In the genomic region with DNA sequence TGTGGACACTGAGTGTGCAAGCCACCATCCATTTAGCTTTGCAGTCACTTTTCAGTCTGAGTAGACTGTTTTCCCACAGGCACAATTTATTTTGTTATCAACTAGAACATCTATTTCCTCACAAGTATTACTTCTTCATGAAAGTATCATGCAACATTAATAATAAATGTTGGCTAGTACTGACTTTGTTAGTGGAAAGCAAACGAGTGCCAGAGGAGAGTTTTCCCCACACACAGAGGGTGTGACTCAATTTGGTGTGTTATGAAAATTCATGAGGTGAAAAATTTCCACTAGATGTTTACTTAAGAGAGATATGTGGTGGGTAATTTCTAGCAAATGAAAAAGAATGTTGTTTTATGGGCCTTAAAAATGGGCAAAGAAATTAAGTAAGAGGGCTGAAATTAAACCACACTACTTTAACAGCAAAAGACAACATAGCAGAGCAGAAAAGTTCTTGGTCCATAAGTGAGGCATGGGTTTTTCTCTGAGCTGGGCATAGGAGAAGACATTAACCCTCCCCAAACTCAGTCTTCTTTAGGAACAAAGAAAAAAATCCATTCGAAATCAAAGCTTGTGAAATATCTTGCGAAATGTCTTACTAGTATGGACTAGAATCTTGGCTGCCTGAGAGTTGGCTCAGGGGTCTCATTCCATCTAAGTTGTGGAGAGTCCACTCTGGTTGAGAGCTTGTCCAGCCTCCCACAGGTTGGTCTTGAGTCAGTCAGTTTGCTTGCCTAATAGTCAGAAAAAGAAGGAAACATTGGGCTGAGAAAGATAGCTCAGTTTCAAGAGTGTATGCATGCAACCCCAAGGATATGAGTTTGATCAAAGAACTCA, we compare ENCODE assay signal across 30 mouse cellular contexts.
DNase-seq lines count a peak whose midpoint lies in the region; ATAC-seq and TF ChIP-seq lines count a peak whose summit lies in the region.
"Had no signal": no experiment of that assay in that cellular context is flagged by ENCODE, and none has a peak within 500 bp of the region (broad histone marks: within the 10 kb centered on the region; RNA-seq: fewer than 3 reads in every experiment).

No protein-coding gene starts in this region.

- peak; percentile 5 for DNase-seq in kidney, adult 2 months
- DNase-seq in kidney, postnatal 4 days = no peak
- peak; percentile 28 for DNase-seq in lung, postnatal 36 days
- DNase-seq in cerebellum, adult 9-11 months = no peak
- DNase-seq: adrenal gland, postnatal 25 days; cerebellum, adult 2 months; cerebellum, postnatal 25 days; forebrain, postnatal 0 days; gastrocnemius, postnatal 14 days; heart, adult 11 months; heart, postnatal 36 days; kidney, adult 8-10 months; liver, embryonic 13.5 days; right cerebral cortex, postnatal 4 days; thymus, adult 2 months; thymus, postnatal 4 days had no signal

- 0 out of 2 replicates have a peak, but pooled peaks have one; percentile 24 for ATAC-seq in limb, embryonic 15.5 days (ENCODE audit: insufficient number of reproducible peaks, low FRiP score, low TSS enrichment, low read depth)
- ATAC-seq in CD4-positive, CD25-positive, alpha-beta regulatory T cell, adult 4 months = no peak
- ATAC-seq: forebrain, postnatal 0 days; hindbrain, postnatal 0 days; intestine, embryonic 15.5 days; midbrain, embryonic 16.5 days; Patski had no signal

- WGBS in kidney, adult 2 months = 58% methylated on average over 3 of the region's 3 CpGs
- 56% methylated on average over 3 of the region's 3 CpGs for WGBS in limb, embryonic 15.5 days

- H3K9me3 ChIP-seq in limb, embryonic 15.5 days = no peaks in the 10 kb centered on the region
- H3K9me3 ChIP-seq: hindbrain, embryonic 12.5 days; intestine, embryonic 15.5 days; limb, embryonic 12.5 days; liver, embryonic 13.5 days; lung, embryonic 15.5 days; neural tube, embryonic 12.5 days had no signal

- H3K27me3 ChIP-seq in kidney, adult 2 months (replicated peaks; ENCODE audit: control insufficient read depth, insufficient read depth, low read length) = no peaks in the 10 kb centered on the region
- no peaks in the 10 kb centered on the region for H3K27me3 ChIP-seq in limb, embryonic 15.5 days
- H3K27me3 ChIP-seq: hindbrain, embryonic 12.5 days; intestine, embryonic 15.5 days; limb, embryonic 12.5 days; liver, embryonic 13.5 days; lung, embryonic 15.5 days; neural tube, embryonic 12.5 days; Patski had no signal

- no peak overlapping the region for H3K9ac ChIP-seq in limb, embryonic 15.5 days
- H3K9ac ChIP-seq: forebrain, postnatal 0 days; hindbrain, embryonic 12.5 days; intestine, embryonic 15.5 days; limb, embryonic 12.5 days; liver, embryonic 13.5 days; lung, embryonic 15.5 days; neural tube, embryonic 12.5 days had no signal

- no peak for TF ChIP-seq CTCF in kidney, adult 2 months (conservative IDR thresholded peaks at IDR 0.05; ENCODE audit: insufficient read depth, insufficient read length, low read depth, low read length)
- no peak for TF ChIP-seq CTCF in embryonic fibroblast, embryonic 13.5 days (IDR thresholded peaks at IDR 0.05; ENCODE audit: borderline replicate concordance, insufficient read depth, low read length)

- no peaks in the 10 kb centered on the region for H3K36me3 ChIP-seq in kidney, adult 2 months (ENCODE audit: control insufficient read depth, insufficient read depth, low read length)
- H3K36me3 ChIP-seq in limb, embryonic 15.5 days = no peaks in the 10 kb centered on the region
- H3K36me3 ChIP-seq: hindbrain, embryonic 12.5 days; intestine, embryonic 15.5 days; limb, embryonic 12.5 days; liver, embryonic 13.5 days; lung, embryonic 15.5 days; neural tube, embryonic 12.5 days had no signal

- H3K4me1 ChIP-seq in kidney, adult 2 months (ENCODE audit: control insufficient read depth, insufficient read depth, low read length) = no peaks in the 10 kb centered on the region
- H3K4me1 ChIP-seq in embryonic fibroblast, embryonic 13.5 days (ENCODE audit: control insufficient read depth, insufficient read depth, low read length) = no peaks in the 10 kb centered on the region
- H3K4me1 ChIP-seq in limb, embryonic 15.5 days = 0 out of 2 replicates have a peak, but pooled peaks cover 4% of the 10 kb centered on the region
- H3K4me1 ChIP-seq: hindbrain, embryonic 12.5 days; intestine, embryonic 15.5 days; limb, embryonic 12.5 days; liver, embryonic 13.5 days; lung, embryonic 15.5 days; neural tube, embryonic 12.5 days had no signal

- no peak overlapping the region for H3K4me2 ChIP-seq in limb, embryonic 15.5 days
- H3K4me2 ChIP-seq: heart, embryonic 11.5 days; hindbrain, embryonic 12.5 days; intestine, embryonic 15.5 days; limb, embryonic 12.5 days; liver, embryonic 13.5 days; lung, embryonic 15.5 days; midbrain, embryonic 11.5 days; neural tube, embryonic 12.5 days had no signal

- TF ChIP-seq POLR2A in kidney, adult 2 months (IDR thresholded peaks at IDR 0.05; ENCODE audit: low read depth, low read length) = no peak
- no peak for TF ChIP-seq POLR2A in embryonic fibroblast, embryonic 13.5 days (IDR thresholded peaks at IDR 0.05; ENCODE audit: low read depth, low read length)

- no peak overlapping the region for H3K27ac ChIP-seq in kidney, adult 2 months (ENCODE audit: insufficient read depth, low read depth, low read length)
- peak overlapping the region; percentile 94 for H3K27ac ChIP-seq in embryonic fibroblast, embryonic 13.5 days (ENCODE audit: insufficient read depth, low read length)
- H3K27ac ChIP-seq in limb, embryonic 15.5 days = peak overlapping the region; percentile 14
- H3K27ac ChIP-seq: hindbrain, embryonic 12.5 days; hindbrain, postnatal 0 days; intestine, embryonic 15.5 days; kidney, postnatal 0 days; limb, embryonic 12.5 days; liver, embryonic 13.5 days; lung, embryonic 15.5 days; neural tube, embryonic 12.5 days had no signal

- no peak overlapping the region for H3K4me3 ChIP-seq in kidney, adult 2 months (ENCODE audit: insufficient read depth, low read depth, low read length)
- no peak overlapping the region for H3K4me3 ChIP-seq in embryonic fibroblast, embryonic 13.5 days (ENCODE audit: insufficient read depth, low read length)
- H3K4me3 ChIP-seq in limb, embryonic 15.5 days = no peak overlapping the region
- H3K4me3 ChIP-seq: hindbrain, embryonic 12.5 days; intestine, embryonic 15.5 days; limb, embryonic 12.5 days; liver, embryonic 13.5 days; lung, embryonic 15.5 days; neural tube, embryonic 12.5 days had no signal

Comparison
In these comparisons a context has a peak if more than half of its experiments do, and no peak if none do; other contexts are left out.
1. DNase-seq: peak in kidney, adult 2 months (single experiment) and lung, postnatal 36 days (single experiment); none in kidney, postnatal 4 days (0 of 2) and cerebellum, adult 9-11 months (single experiment).